Mouse (Mus musculus): Measurements from ENCODE around the gene Irs3.

- TF ChIP-seq POLR2A (IDR thresholded peaks at IDR 0.05; ENCODE audit: control insufficient read depth, low read depth, low read length) (no peak), CTCF (IDR thresholded peaks at IDR 0.05; ENCODE audit: control insufficient read depth, insufficient read depth, insufficient replicate concordance, low read depth, low read length) (no peak)
Measured at GRCm38 (mm10) chr5:137615347-137615746, 30.2 kb downstream of the Irs3 start.

All from testis, adult 2 months (tissue).